Mouse (Mus musculus): ENCODE measurements around the gene Ints6l.

Ints6l gene

DNA sequence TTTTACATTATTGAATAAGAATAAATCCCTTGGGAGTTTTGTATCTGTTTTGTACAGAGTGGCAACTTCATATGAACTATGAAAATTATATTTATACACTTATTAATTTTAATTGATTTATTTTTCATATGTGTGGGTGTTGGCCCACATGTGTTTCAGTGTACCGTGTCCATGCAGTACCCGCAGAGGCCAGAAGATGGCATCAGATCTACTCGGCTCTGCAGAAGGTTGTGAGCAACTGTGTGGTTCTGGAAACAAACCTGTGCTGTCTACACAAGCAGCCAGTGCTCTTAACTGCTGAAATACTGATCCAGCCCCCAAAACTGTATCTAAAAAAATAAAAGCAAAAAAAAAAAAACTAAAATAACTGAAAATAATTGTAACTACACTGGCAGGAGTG is 76.6 kb downstream of the Ints6l start:
- peak; percentile 58 to 63 for DNase-seq (ENCODE audit: low spot score in 2 of 2)

DNA sequence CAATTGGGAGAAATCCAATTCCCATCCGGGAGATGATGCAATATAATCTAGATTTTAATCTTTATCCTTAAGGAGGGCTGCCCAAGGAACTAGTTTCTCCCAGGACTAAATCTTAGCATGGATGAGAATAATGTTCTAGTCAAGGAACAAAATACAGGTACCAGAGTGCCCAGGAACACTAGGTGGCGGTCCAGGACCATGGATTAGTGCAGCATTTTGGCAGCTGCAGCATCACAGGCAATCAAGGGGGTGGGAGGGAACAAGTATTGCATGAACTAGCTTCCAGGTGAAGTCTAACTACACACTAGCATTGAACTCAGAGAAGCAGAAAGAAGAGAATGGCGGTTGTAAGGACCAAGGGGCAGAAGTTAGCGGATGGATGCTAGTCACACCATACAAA is 82.5 kb downstream of the Ints6l start:
- DNase-seq (ENCODE audit: low spot score in 2 of 2) = peak in 1 of 2 experiments; percentile 6

DNA sequence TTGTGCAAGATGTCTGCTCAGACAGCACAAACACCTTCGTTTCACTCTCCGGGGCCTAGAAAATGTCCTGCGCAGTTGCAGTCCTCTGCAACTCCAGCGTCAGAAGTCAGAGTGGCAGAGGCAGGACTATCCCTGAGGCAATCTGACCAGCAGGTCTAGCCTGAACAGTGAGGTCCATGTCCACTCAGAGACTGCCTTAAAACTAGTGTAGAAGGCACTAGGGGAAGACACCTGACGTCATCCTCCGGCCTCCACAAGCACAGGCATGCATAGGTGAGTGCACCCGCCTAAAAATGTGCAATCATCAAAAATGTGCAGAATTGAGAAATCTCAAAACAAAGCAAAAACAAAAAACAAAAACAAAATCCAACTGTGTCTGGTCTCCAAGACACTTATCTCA is 94.8 kb downstream of the Ints6l start, which contains the start of gene Gm648:
Gene Gm648, minus strand, starts transcription at position 101 of the 400 bp plus-strand sequence.
- DNase-seq (ENCODE audit: low spot score in 2 of 2) = no peak

- DNase-seq (ENCODE audit: low spot score in 2 of 2) = no peak
These were observed 98.9 kb downstream of the Ints6l start for GRCm38 (mm10) chrX:56553584-56553983.

All from cerebellum, postnatal 4 days (tissue).